Mouse (Mus musculus) hindbrain, embryonic 15.5 days (tissue): Measurements from ENCODE around the gene Tipin. TPM values are rescaled to one million over a fixed set of nuclear protein-coding genes. Genes with fewer than 3 reads are reported as not detected.

Experiments
- ATAC-seq: fragments of 200-750 bp; cut with Nextera tagmentation; 2 replicates; pipeline ENCODE4 v1.8.0; 2017; ENCODE audit warnings: low read depth, moderate number of reproducible peaks, moderate TSS enrichment; ENCODE audit not compliant: low FRiP score
- H3K27ac ChIP-seq: fragments of 300-500 bp; sonication (generic); replicated peaks from 2 replicates; pipeline ENCODE4 v1.5.1; 2015; ENCODE audit warnings: mild to moderate bottlenecking, inconsistent platforms
- H3K27me3 ChIP-seq: fragments of 300-500 bp; sonication (generic); 2 replicates; pipeline ENCODE4 v1.6.1; 2015; ENCODE audit warnings: control low read depth, inconsistent platforms
- H3K36me3 ChIP-seq: fragments of 300-500 bp; sonication (generic); 2 replicates; pipeline ENCODE4 v1.6.1; 2015; ENCODE audit warnings: control low read depth, inconsistent platforms
- H3K4me1 ChIP-seq: fragments of 300-500 bp; sonication (generic); replicated peaks from 2 replicates; pipeline ENCODE4 v1.6.1; 2015; ENCODE audit warnings: control low read depth, inconsistent platforms
- H3K4me2 ChIP-seq: fragments of 300-500 bp; sonication (generic); 2 replicates; pipeline ENCODE4 v1.6.1; 2015; ENCODE audit warnings: moderate library complexity, mild to moderate bottlenecking, inconsistent platforms
- H3K4me3 ChIP-seq: fragments of 300-500 bp; sonication (generic); 2 replicates; pipeline ENCODE4 v1.5.1; 2015; ENCODE audit warnings: mild to moderate bottlenecking, inconsistent platforms
- H3K9ac ChIP-seq: fragments of 300-500 bp; sonication (generic); 2 replicates; pipeline ENCODE4 v1.6.1; 2015; ENCODE audit warnings: inconsistent platforms
- H3K9me3 ChIP-seq: fragments of 300-500 bp; sonication (generic); 2 replicates; pipeline ENCODE4 v1.6.1; 2016; ENCODE audit warnings: control low read depth, inconsistent platforms
- WGBS: fragments of 180-500 bp; shearing (Covaris S2); methylation state at CpG from one replicate; pipeline ENCODE4 v1.1.7; 2015; 5-methylcytosine and 5-hydroxymethylcytosine counted together
- polyA plus RNA-seq: library from polyadenylated mRNA; unstranded; fragments of >200 nt; fragmentation: Nextera tagmentation; extraction: Ambion mirVana; gene quantifications from 2 replicates; pipeline ENCODE4 v1.2.1, GENCODE M21; 2015

Gene Tipin
- polyA plus RNA-seq, 1 experiment from 2014 or later, result 82.3 TPM

GRCm38 (mm10) chr9:64316986-64317385 lies 35.6 kb downstream of the Tipin start:
- ATAC-seq, result no peak
- Histone ChIP-seq H3K4me3 (no peak overlapping the region), H3K27me3 (no peaks in the 10 kb centered on the region), H3K9me3 (no peaks in the 10 kb centered on the region), H3K36me3 (peaks cover 20% of the 10 kb centered on the region), H3K27ac (no peak overlapping the region), H3K4me1 (no peaks in the 10 kb centered on the region), H3K9ac (no peak overlapping the region), H3K4me2 (no peak overlapping the region)
- WGBS, result over 99% methylated on average over 5 of the region's 5 CpGs

GRCm38 (mm10) chr9:64323976-64324375 lies 42.6 kb downstream of the Tipin start:
- Histone ChIP-seq H3K4me3 (no peak overlapping the region), H3K27ac (no peak overlapping the region), H3K4me1 (no peaks in the 10 kb centered on the region), H3K9me3 (no peaks in the 10 kb centered on the region), H3K4me2 (no peak overlapping the region), H3K36me3 (peaks cover 25% of the 10 kb centered on the region), H3K9ac (no peak overlapping the region), H3K27me3 (no peaks in the 10 kb centered on the region)
- WGBS, result 96% methylated on average over 7 of the region's 7 CpGs
- ATAC-seq, result no peak

- ATAC-seq, result no peak
- H3K36me3 ChIP-seq, result peaks cover 9% of the 10 kb centered on the region
Observed at GRCm38 (mm10) chr9:64335825-64336224, 54.4 kb downstream of the Tipin start.

GRCm38 (mm10) chr9:64339361-64339760 lies 58.0 kb downstream of the Tipin start:
- Histone ChIP-seq H3K4me3 (no peak overlapping the region), H3K4me2 (peak overlapping the region; percentile 81), H3K27ac (peak overlapping the region; percentile 98; the same call in 1 of the 2 replicates), H3K9me3 (no peaks in the 10 kb centered on the region), H3K4me1 (peaks cover 18% of the 10 kb centered on the region), H3K27me3 (no peaks in the 10 kb centered on the region), H3K36me3 (peaks cover 9% of the 10 kb centered on the region), H3K9ac (no peak overlapping the region)
- WGBS, result 20% methylated on average over 8 of the region's 8 CpGs
- ATAC-seq, result no peak

More at GRCm38 (mm10) chr9:64335825-64336224, 54.4 kb downstream of the Tipin start:
- Histone ChIP-seq H3K4me3 (no peak overlapping the region), H3K4me1 (peaks cover 11% of the 10 kb centered on the region), H3K4me2 (no peak overlapping the region), H3K27ac (no peak overlapping the region), H3K27me3 (no peaks in the 10 kb centered on the region), H3K9ac (no peak overlapping the region), H3K9me3 (no peaks in the 10 kb centered on the region)
- 95% methylated on average over 6 of the region's 6 CpGs for WGBS

GRCm38 (mm10) chr9:64340351-64341253 lies 59.2 kb downstream of the Tipin start:
- peak overlapping the region; percentile 98 for H3K27ac ChIP-seq
- no peaks in the 10 kb centered on the region for H3K9me3 ChIP-seq
- peak overlapping the region; percentile 57 for H3K4me3 ChIP-seq
- H3K4me2 ChIP-seq, result peak overlapping the region; percentile 81
- peak overlapping the region; percentile 99 for H3K9ac ChIP-seq
- no peaks in the 10 kb centered on the region for H3K27me3 ChIP-seq
- under 1% methylated on average over 83 of the region's 85 CpGs for WGBS
- peaks cover 18% of the 10 kb centered on the region for H3K4me1 ChIP-seq
- peaks cover 6% of the 10 kb centered on the region; the same call in 1 of the 2 replicates for H3K36me3 ChIP-seq
- ATAC-seq, result peak; percentile 87

GRCm38 (mm10) chr9:64341254-64341566 lies 59.8 kb downstream of the Tipin start, which contains the start of gene Dis3l:
Gene Dis3l, minus strand, starts transcription at chr9:64341288.
- Histone ChIP-seq H3K27me3 (no peaks in the 10 kb centered on the region), H3K4me2 (peak within 1 kb of the TSS; percentile 81), H3K36me3 (peaks cover 5% of the 10 kb centered on the region; the same call in 1 of the 2 replicates), H3K4me3 (peak within 1 kb of the TSS; percentile 57), H3K9me3 (no peaks in the 10 kb centered on the region), H3K4me1 (peaks cover 18% of the 10 kb centered on the region), H3K27ac (peak within 1 kb of the TSS; percentile 98), H3K9ac (peak within 1 kb of the TSS; percentile 99)
- 16% methylated on average over 16 of the region's 16 CpGs for WGBS
- ATAC-seq, result no peak

- 86% methylated on average over 8 of the region's 8 CpGs for WGBS
- no peak for ATAC-seq
- peak overlapping the region; percentile 99; the same call in 1 of the 2 replicates for H3K9ac ChIP-seq
- H3K4me2 ChIP-seq, result peak overlapping the region; percentile 81
- no peaks in the 10 kb centered on the region for H3K27me3 ChIP-seq
- H3K4me3 ChIP-seq, result peak overlapping the region; percentile 57; the same call in 1 of the 2 replicates
- no peaks in the 10 kb centered on the region for H3K9me3 ChIP-seq
- H3K4me1 ChIP-seq, result peaks cover 18% of the 10 kb centered on the region
- H3K36me3 ChIP-seq, result 0 out of 2 replicates have a peak, but pooled peaks cover 3% of the 10 kb centered on the region
- peak overlapping the region; percentile 98 for H3K27ac ChIP-seq
Observed at GRCm38 (mm10) chr9:64341671-64342070, 60.3 kb downstream of the Tipin start.

- peaks cover 18% of the 10 kb centered on the region for H3K4me1 ChIP-seq
- 92% methylated on average over 2 of the region's 2 CpGs for WGBS
- no peaks in the 10 kb centered on the region for H3K9me3 ChIP-seq
- no peak overlapping the region for H3K4me2 ChIP-seq
- no peak for ATAC-seq
- no peak overlapping the region for H3K9ac ChIP-seq
- H3K27ac ChIP-seq, result no peak overlapping the region
- H3K36me3 ChIP-seq, result no peaks in the 10 kb centered on the region
- no peaks in the 10 kb centered on the region for H3K27me3 ChIP-seq
- H3K4me3 ChIP-seq, result no peak overlapping the region
Observed at GRCm38 (mm10) chr9:64343656-64344055, 62.3 kb downstream of the Tipin start.

- no peaks in the 10 kb centered on the region for H3K27me3 ChIP-seq
- H3K4me2 ChIP-seq, result no peak overlapping the region
- 0 out of 2 replicates have a peak, but pooled peaks cover 10% of the 10 kb centered on the region for H3K4me1 ChIP-seq
- 66% methylated on average over 5 of the region's 5 CpGs for WGBS
- no peaks in the 10 kb centered on the region for H3K9me3 ChIP-seq
- no peak overlapping the region for H3K27ac ChIP-seq
- H3K9ac ChIP-seq, result no peak overlapping the region
- H3K4me3 ChIP-seq, result no peak overlapping the region
- H3K36me3 ChIP-seq, result no peaks in the 10 kb centered on the region
- ATAC-seq, result no peak
Observed at GRCm38 (mm10) chr9:64345931-64346330, 64.5 kb downstream of the Tipin start.

GRCm38 (mm10) chr9:64347377-64347776 lies 66.0 kb downstream of the Tipin start:
- no peak for ATAC-seq
- H3K4me2 ChIP-seq, result no peak overlapping the region
- H3K9ac ChIP-seq, result no peak overlapping the region
- 0% methylated on average over 1 of the region's 1 CpGs for WGBS
- no peaks in the 10 kb centered on the region for H3K27me3 ChIP-seq
- 0 out of 2 replicates have a peak, but pooled peaks cover 4% of the 10 kb centered on the region for H3K4me1 ChIP-seq
- H3K36me3 ChIP-seq, result no peaks in the 10 kb centered on the region
- no peak overlapping the region for H3K27ac ChIP-seq
- no peaks in the 10 kb centered on the region for H3K9me3 ChIP-seq
- no peak overlapping the region for H3K4me3 ChIP-seq

- H3K27ac ChIP-seq, result no peak overlapping the region
- H3K9ac ChIP-seq, result no peak overlapping the region
- WGBS, result 57% methylated on average over 5 of the region's 5 CpGs
- no peak for ATAC-seq
- H3K4me2 ChIP-seq, result no peak overlapping the region
- H3K27me3 ChIP-seq, result no peaks in the 10 kb centered on the region
- H3K36me3 ChIP-seq, result no peaks in the 10 kb centered on the region
- 0 out of 2 replicates have a peak, but pooled peaks cover 4% of the 10 kb centered on the region for H3K4me1 ChIP-seq
- no peak overlapping the region for H3K4me3 ChIP-seq
- H3K9me3 ChIP-seq, result no peaks in the 10 kb centered on the region
Observed at GRCm38 (mm10) chr9:64349490-64349889, 68.1 kb downstream of the Tipin start.

- Histone ChIP-seq H3K36me3 (no peaks in the 10 kb centered on the region), H3K4me1 (0 out of 2 replicates have a peak, but pooled peaks cover 4% of the 10 kb centered on the region), H3K27me3 (no peaks in the 10 kb centered on the region), H3K9me3 (no peaks in the 10 kb centered on the region), H3K4me3 (no peak overlapping the region), H3K27ac (no peak overlapping the region), H3K4me2 (no peak overlapping the region), H3K9ac (no peak overlapping the region)
- 46% methylated on average over 3 of the region's 3 CpGs for WGBS
- no peak for ATAC-seq
Observed at GRCm38 (mm10) chr9:64351191-64351590, 69.8 kb downstream of the Tipin start.
